Mouse (Mus musculus): ENCODE data around the gene Spem2. TPM values are rescaled to one million over a fixed set of nuclear protein-coding genes. Genes with fewer than 3 reads are reported as not detected.
"Not testable (repeated sequence)": the region's sequence is repeated elsewhere in the genome, so short reads cannot be mapped to it uniquely, and the experiment has no call there.

Gene Spem2
- not detected in 2 replicates for polyA plus RNA-seq (2016; fragmentation: Nextera tagmentation; extraction: Ambion mirVana)

DNA sequence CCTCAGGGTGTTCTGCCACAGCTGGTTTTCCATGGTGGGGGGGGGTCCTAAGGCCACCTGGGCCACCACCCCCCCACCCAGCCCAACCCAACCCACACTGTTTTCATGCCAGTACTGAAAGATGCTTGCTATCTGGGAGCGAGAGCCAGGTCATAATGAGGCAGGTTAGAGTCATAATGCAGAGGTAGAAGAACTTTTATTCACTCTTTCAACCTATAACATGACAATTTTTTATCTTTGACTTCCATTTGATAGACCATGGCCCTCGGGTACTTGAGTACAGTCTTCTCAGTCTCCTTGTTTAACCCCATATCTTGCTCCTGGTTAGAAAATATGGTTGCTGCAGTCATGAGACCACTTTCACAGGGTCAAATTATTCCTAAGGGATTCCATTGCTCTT lies at the start of gene Spem2:
Gene Spem2 (minus strand): TSS at position 101 of the 400 bp plus-strand sequence.
- 92% methylated on average over 2 of the region's 2 CpGs for WGBS
- H3K4me1 ChIP-seq (replicated peaks): no peaks in the 10 kb centered on the region
- no peak for DNase-seq (ENCODE audit: low spot score)
- H3K4me3 ChIP-seq: no peak within 1 kb of the TSS
- H3K36me3 ChIP-seq: no peaks in the 10 kb centered on the region
- H3K27ac ChIP-seq: no peak within 1 kb of the TSS
- peaks cover 13% of the 10 kb centered on the region for H3K9me3 ChIP-seq
- no peaks in the 10 kb centered on the region for H3K27me3 ChIP-seq (ENCODE audit: insufficient read depth, poor library complexity, severe bottlenecking)

- Histone ChIP-seq H3K4me1 (replicated peaks) (0 out of 2 replicates have a peak, but pooled peaks cover 3% of the 10 kb centered on the region), H3K36me3 (no peaks in the 10 kb centered on the region), H3K9me3 (no peaks in the 10 kb centered on the region), H3K27ac (no peak overlapping the region), H3K4me3 (no peak overlapping the region), H3K27me3 (ENCODE audit: insufficient read depth, poor library complexity, severe bottlenecking) (no peaks in the 10 kb centered on the region)
- 77% methylated on average over 9 of the region's 9 CpGs for WGBS
- DNase-seq (ENCODE audit: low spot score): no peak
Measured at GRCm38 (mm10) chr11:69867335-69867734, 49.1 kb upstream of the Spem2 start.

DNA sequence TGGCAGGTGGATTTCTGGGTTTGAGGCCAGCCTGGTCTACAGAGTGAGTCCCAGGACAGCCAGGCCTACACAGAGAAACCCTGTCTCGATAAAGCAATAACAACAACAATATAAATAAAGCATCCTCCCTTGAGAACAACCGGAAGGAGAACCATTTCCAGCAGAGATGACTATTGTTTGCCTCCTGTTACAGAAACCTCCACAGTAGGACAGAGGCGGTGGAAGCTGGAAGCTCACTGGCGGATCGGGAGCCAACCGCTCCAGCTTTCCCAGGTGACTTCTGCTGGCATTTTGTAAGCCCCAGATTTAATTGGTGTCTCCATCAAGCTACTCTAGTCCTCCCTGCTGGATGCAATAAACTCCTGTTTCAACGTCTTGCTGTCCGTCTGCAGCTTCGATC lies 47.3 kb upstream of the Spem2 start:
- H3K27me3 ChIP-seq (ENCODE audit: insufficient read depth, poor library complexity, severe bottlenecking): no peaks in the 10 kb centered on the region
- H3K4me3 ChIP-seq: no peak overlapping the region
- no peak overlapping the region for H3K27ac ChIP-seq
- no peaks in the 10 kb centered on the region for H3K9me3 ChIP-seq
- no peak for DNase-seq (ENCODE audit: low spot score)
- 85% methylated on average over 9 of the region's 9 CpGs for WGBS
- H3K4me1 ChIP-seq (replicated peaks): 0 out of 2 replicates have a peak, but pooled peaks cover 3% of the 10 kb centered on the region
- no peaks in the 10 kb centered on the region for H3K36me3 ChIP-seq

GRCm38 (mm10) chr11:69864138-69864860 lies 46.0 kb upstream of the Spem2 start:
- no peak for DNase-seq (ENCODE audit: low spot score)
- H3K27ac ChIP-seq: no peak overlapping the region

GRCm38 (mm10) chr11:69863729-69864128 lies 45.5 kb upstream of the Spem2 start:
- 87% methylated on average over 3 of the region's 3 CpGs for WGBS
- H3K27ac ChIP-seq; H3K9me3 ChIP-seq; H3K4me1 ChIP-seq (replicated peaks); DNase-seq (ENCODE audit: low spot score); H3K36me3 ChIP-seq; H3K4me3 ChIP-seq: not testable (repeated sequence)
- peaks cover 13% of the 10 kb centered on the region for H3K27me3 ChIP-seq (ENCODE audit: insufficient read depth, poor library complexity, severe bottlenecking)

More at GRCm38 (mm10) chr11:69864138-69864860, 46.0 kb upstream of the Spem2 start:
- 59% methylated on average over 8 of the region's 8 CpGs for WGBS
- Histone ChIP-seq H3K4me3 (no peak overlapping the region), H3K4me1 (replicated peaks) (0 out of 2 replicates have a peak, but pooled peaks cover 3% of the 10 kb centered on the region), H3K27me3 (ENCODE audit: insufficient read depth, poor library complexity, severe bottlenecking) (peaks cover 7% of the 10 kb centered on the region), H3K9me3 (no peaks in the 10 kb centered on the region), H3K36me3 (no peaks in the 10 kb centered on the region)

DNA sequence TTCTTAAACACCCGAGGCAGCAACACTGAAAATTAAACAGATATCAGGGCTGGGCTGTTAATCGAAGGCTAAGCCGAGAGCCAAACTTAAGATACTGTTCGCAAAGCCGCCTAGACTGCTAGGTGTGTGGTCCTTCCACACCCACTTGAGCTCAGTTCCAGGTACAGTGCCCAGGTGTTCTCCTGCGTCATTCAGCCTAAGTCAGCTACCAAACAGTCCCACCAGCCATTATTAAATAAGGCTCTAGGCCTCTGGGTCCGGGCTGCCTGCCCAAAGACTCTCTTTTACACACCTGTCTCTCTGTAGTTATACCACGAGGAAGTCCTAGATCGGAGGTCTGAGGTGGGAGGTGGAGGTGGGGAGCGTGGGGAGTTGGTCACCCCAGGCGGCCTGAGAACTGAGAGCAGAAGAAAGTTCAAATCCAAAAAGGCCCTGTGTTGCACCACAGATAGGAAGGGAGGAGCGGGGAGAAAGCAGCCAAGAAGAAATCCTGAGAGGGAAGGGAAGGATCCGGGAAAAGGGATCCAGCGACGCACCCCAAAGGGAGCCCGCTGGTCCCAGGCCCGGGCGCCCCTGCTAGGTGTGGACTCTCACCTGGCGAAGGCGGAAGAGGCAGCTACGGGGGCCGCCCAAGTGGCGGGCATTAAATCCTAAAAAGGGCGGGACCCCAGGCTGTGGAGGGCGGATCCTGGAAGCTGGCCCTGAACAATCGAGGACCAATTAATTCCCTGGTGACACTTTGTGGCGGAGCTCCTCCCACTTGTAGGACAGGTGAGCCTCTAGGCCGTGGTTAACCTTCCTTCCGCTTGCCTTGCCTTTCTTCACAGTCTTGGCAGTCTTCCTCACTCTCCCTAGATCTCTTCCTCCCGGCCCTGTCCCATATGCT lies 40.1 kb upstream of the Spem2 start, which contains the start of gene Tnk1:
Gene Tnk1 (minus strand): TSS at position 618 of the 886 bp plus-strand sequence.
- H3K4me3 ChIP-seq: peak within 1 kb of the TSS; percentile 36
- no peak for DNase-seq (ENCODE audit: low spot score)
- H3K4me1 ChIP-seq (replicated peaks): peaks cover 25% of the 10 kb centered on the region
- peaks cover 38% of the 10 kb centered on the region for H3K27me3 ChIP-seq (ENCODE audit: insufficient read depth, poor library complexity, severe bottlenecking)
- H3K36me3 ChIP-seq: no peaks in the 10 kb centered on the region
- H3K9me3 ChIP-seq: no peaks in the 10 kb centered on the region
- WGBS: 20% methylated on average over 30 of the region's 30 CpGs
- H3K27ac ChIP-seq: 0 out of 2 replicates have a peak within 1 kb of the TSS, but pooled peaks have one; percentile 29

- peak overlapping the region; percentile 0; the same call in 1 of the 2 replicates for H3K4me3 ChIP-seq
- H3K27me3 ChIP-seq (ENCODE audit: insufficient read depth, poor library complexity, severe bottlenecking): peaks cover 38% of the 10 kb centered on the region
- H3K4me1 ChIP-seq (replicated peaks): peaks cover 36% of the 10 kb centered on the region
- H3K9me3 ChIP-seq: no peaks in the 10 kb centered on the region
- peak overlapping the region; percentile 41; the same call in 1 of the 2 replicates for H3K27ac ChIP-seq
- peaks cover 21% of the 10 kb centered on the region for H3K36me3 ChIP-seq
- peak; percentile 60 for DNase-seq (ENCODE audit: low spot score)
- WGBS: 25% methylated on average over 16 of the region's 16 CpGs
Measured at GRCm38 (mm10) chr11:69855347-69855746, 37.1 kb upstream of the Spem2 start.

DNA sequence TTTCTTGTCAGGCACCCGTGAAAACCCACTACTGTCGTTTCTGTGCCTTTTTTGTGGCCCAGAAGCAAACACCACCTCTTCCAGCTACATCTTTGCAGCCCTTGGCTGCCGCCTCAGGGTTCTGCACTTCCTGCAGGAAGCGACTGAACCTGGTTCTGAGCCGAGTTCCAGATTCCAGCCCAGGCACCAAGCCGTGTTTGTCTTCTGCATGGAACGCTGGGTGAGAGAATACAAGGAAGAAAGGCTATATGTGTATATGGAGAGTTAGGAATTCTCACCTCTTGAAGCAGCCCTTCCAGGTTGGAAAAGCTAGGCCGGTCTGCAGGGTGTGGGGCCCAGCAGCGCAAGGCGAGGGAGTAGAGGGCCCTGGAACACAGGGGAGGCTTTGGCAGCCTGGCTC lies 36.4 kb upstream of the Spem2 start:
- Histone ChIP-seq H3K9me3 (no peaks in the 10 kb centered on the region), H3K4me3 (no peak overlapping the region), H3K27me3 (ENCODE audit: insufficient read depth, poor library complexity, severe bottlenecking) (peaks cover 35% of the 10 kb centered on the region), H3K4me1 (replicated peaks) (peaks cover 36% of the 10 kb centered on the region), H3K36me3 (peaks cover 28% of the 10 kb centered on the region), H3K27ac (no peak overlapping the region)
- DNase-seq (ENCODE audit: low spot score): no peak
- WGBS: 90% methylated on average over 10 of the region's 10 CpGs

DNA sequence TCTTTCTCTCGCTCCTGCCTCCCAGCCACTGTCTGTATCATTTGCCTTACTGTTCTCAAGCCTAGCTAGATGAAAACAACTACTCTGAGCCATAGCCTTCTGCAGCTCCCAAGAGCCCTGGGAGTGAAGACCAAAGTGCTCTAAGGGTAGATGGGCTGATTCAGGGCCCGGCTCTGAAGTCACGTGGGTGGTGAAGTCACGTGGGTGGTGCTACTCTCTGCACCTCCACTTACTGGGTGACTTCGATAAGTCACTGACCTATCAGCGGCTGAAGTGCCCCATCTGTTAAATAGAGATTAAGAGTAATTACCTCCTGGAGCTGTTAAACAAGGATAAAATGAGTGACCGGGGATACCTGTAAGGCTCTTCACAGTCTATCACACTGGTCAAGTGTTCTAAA lies 35.7 kb upstream of the Spem2 start:
- Histone ChIP-seq H3K4me1 (replicated peaks) (peaks cover 36% of the 10 kb centered on the region), H3K36me3 (peaks cover 35% of the 10 kb centered on the region), H3K27ac (peak overlapping the region; percentile 71; the same call in 1 of the 2 replicates), H3K9me3 (no peaks in the 10 kb centered on the region), H3K4me3 (no peak overlapping the region), H3K27me3 (ENCODE audit: insufficient read depth, poor library complexity, severe bottlenecking) (peaks cover 28% of the 10 kb centered on the region)
- DNase-seq (ENCODE audit: low spot score): no peak
- 81% methylated on average over 7 of the region's 7 CpGs for WGBS

DNA sequence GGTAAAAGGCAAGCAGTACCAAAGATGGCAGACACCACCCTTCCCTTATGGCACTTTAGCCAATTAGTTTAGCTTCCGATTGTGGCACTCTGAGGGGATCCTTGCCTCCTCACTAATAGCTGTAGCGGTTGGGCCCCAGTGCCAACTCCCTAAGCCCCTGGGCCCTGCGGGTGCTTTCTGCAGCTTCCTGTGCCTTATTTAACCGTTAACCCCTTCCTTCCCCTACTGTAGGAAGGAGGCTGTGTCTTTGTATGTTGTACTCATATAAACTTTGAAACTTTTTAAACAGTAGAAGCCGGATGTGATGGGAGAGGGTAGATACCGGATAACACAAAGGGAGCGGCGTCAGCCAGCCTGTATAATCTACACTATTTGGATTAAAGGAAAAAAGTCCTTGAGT lies 32.5 kb upstream of the Spem2 start:
- Histone ChIP-seq H3K4me1 (replicated peaks) (peaks cover 54% of the 10 kb centered on the region), H3K4me3 (no peak overlapping the region), H3K27me3 (ENCODE audit: insufficient read depth, poor library complexity, severe bottlenecking) (no peaks in the 10 kb centered on the region), H3K27ac (no peak overlapping the region), H3K9me3 (no peaks in the 10 kb centered on the region), H3K36me3 (peaks cover 49% of the 10 kb centered on the region)
- 85% methylated on average over 8 of the region's 8 CpGs for WGBS
- no peak for DNase-seq (ENCODE audit: low spot score)

DNA sequence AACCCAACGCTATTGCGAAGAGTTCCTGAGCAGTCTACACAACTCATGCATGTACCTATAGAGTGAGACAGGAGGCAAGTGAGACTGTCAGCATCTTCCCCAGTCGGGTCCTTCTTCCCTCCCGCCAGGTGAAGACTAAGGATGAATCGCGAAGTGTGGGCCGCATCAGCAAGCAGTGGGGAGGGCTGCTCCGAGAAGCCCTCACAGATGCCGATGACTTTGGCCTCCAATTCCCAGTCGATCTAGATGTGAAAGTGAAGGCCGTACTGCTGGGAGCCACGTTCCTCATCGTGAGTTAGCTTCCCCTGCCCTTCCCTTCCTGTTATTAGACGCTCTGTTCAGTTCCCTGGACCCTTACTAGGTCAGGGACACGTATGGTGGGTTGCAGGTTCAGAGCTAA lies 31.6 kb upstream of the Spem2 start:
- H3K4me3 ChIP-seq: no peak overlapping the region
- no peak for DNase-seq (ENCODE audit: low spot score)
- no peaks in the 10 kb centered on the region for H3K9me3 ChIP-seq
- H3K36me3 ChIP-seq: peaks cover 49% of the 10 kb centered on the region
- H3K4me1 ChIP-seq (replicated peaks): peaks cover 53% of the 10 kb centered on the region
- WGBS: 91% methylated on average over 15 of the region's 15 CpGs
- H3K27me3 ChIP-seq (ENCODE audit: insufficient read depth, poor library complexity, severe bottlenecking): no peaks in the 10 kb centered on the region
- H3K27ac ChIP-seq: no peak overlapping the region

- Histone ChIP-seq H3K4me1 (replicated peaks) (peaks cover 53% of the 10 kb centered on the region), H3K27ac (no peak overlapping the region), H3K27me3 (ENCODE audit: insufficient read depth, poor library complexity, severe bottlenecking) (no peaks in the 10 kb centered on the region), H3K36me3 (peaks cover 49% of the 10 kb centered on the region), H3K4me3 (no peak overlapping the region), H3K9me3 (no peaks in the 10 kb centered on the region)
- WGBS: 92% methylated on average over 9 of the region's 9 CpGs
- DNase-seq (ENCODE audit: low spot score): no peak
Measured at GRCm38 (mm10) chr11:69849128-69849527, 30.9 kb upstream of the Spem2 start.

- no peak for DNase-seq (ENCODE audit: low spot score)
- H3K27me3 ChIP-seq (ENCODE audit: insufficient read depth, poor library complexity, severe bottlenecking): no peaks in the 10 kb centered on the region
- 95% methylated on average over 6 of the region's 6 CpGs for WGBS
- H3K9me3 ChIP-seq: no peaks in the 10 kb centered on the region
- H3K27ac ChIP-seq: peak overlapping the region; percentile 93
- H3K4me3 ChIP-seq: peak overlapping the region; percentile 74
- H3K4me1 ChIP-seq (replicated peaks): peaks cover 44% of the 10 kb centered on the region
- peaks cover 49% of the 10 kb centered on the region for H3K36me3 ChIP-seq
Measured at GRCm38 (mm10) chr11:69848021-69848420, 29.8 kb upstream of the Spem2 start.
